Mouse (Mus musculus) c-Kit-positive CD71-negative TER-119-negative erythroid progenitor cells, embryonic 14.5 days (primary cell): ENCODE measurements around the gene Htra1.

Source experiments
- DNase-seq: peaks from one replicate; pipeline ENCODE4 v3.0.0-alpha.2; 2013; ENCODE audit warnings: low read depth

The Htra1 gene

GRCm38 (mm10) chr7:130935421-130935792 lies 504 bp upstream of the Htra1 start:
- no peak for DNase-seq

- DNase-seq, result no peak
Measured at GRCm38 (mm10) chr7:130936472-130936951, 601 bp downstream of the Htra1 start.

- no peak for DNase-seq
Measured at GRCm38 (mm10) chr7:130937266-130937841, 1.4 kb downstream of the Htra1 start.

- no peak for DNase-seq
Measured at GRCm38 (mm10) chr7:130938005-130938404, 2.1 kb downstream of the Htra1 start.

- DNase-seq, result no peak
Measured at GRCm38 (mm10) chr7:130938896-130939295, 3.0 kb downstream of the Htra1 start.

GRCm38 (mm10) chr7:130940733-130941132 lies 4.8 kb downstream of the Htra1 start:
- DNase-seq, result no peak

GRCm38 (mm10) chr7:130943280-130943895 lies 7.5 kb downstream of the Htra1 start:
- peak; percentile 20 for DNase-seq

- no peak for DNase-seq
Measured at GRCm38 (mm10) chr7:130944766-130945475, 9.0 kb downstream of the Htra1 start.

- DNase-seq, result no peak
Measured at GRCm38 (mm10) chr7:130945730-130946129, 9.8 kb downstream of the Htra1 start.

- DNase-seq, result no peak
Measured at GRCm38 (mm10) chr7:130946303-130946702, 10.4 kb downstream of the Htra1 start.

- no peak for DNase-seq
Measured at GRCm38 (mm10) chr7:130948563-130949208, 12.8 kb downstream of the Htra1 start.

GRCm38 (mm10) chr7:130949331-130949751 lies 13.4 kb downstream of the Htra1 start:
- no peak for DNase-seq

- no peak for DNase-seq
Measured at GRCm38 (mm10) chr7:130950482-130950881, 14.6 kb downstream of the Htra1 start.

GRCm38 (mm10) chr7:130951004-130951403 lies 15.1 kb downstream of the Htra1 start:
- no peak for DNase-seq

- no peak for DNase-seq
Measured at GRCm38 (mm10) chr7:130953376-130953775, 17.5 kb downstream of the Htra1 start.

- no peak for DNase-seq
Measured at GRCm38 (mm10) chr7:130954177-130954601, 18.3 kb downstream of the Htra1 start.

- DNase-seq, result no peak
Measured at GRCm38 (mm10) chr7:130958551-130958950, 22.6 kb downstream of the Htra1 start.

- DNase-seq, result no peak
Measured at GRCm38 (mm10) chr7:130959868-130960267, 24.0 kb downstream of the Htra1 start.

- DNase-seq, result no peak
Measured at GRCm38 (mm10) chr7:130961429-130961828, 25.5 kb downstream of the Htra1 start.

GRCm38 (mm10) chr7:130964686-130965085 lies 28.8 kb downstream of the Htra1 start:
- DNase-seq, result no peak

- DNase-seq, result no peak
Measured at GRCm38 (mm10) chr7:130965396-130965795, 29.5 kb downstream of the Htra1 start.

GRCm38 (mm10) chr7:130965909-130966365 lies 30.0 kb downstream of the Htra1 start:
- no peak for DNase-seq

GRCm38 (mm10) chr7:130966451-130966850 lies 30.5 kb downstream of the Htra1 start:
- no peak for DNase-seq
